Mouse (Mus musculus) large intestine, adult 2 months (tissue): Measurements from ENCODE around the gene Vmn1r221. TPM values are rescaled to one million over a fixed set of nuclear protein-coding genes. Genes with fewer than 3 reads are reported as not detected.
"Not testable (repeated sequence)": the region's sequence is repeated elsewhere in the genome, so short reads cannot be mapped to it uniquely, and the experiment has no call there.

Source experiments
- DNase-seq: peaks from one replicate; pipeline ENCODE4 v3.0.0-alpha.2; 2012; ENCODE audit warnings: low read depth, low spot score
- WGBS: fragments of 180-500 bp; shearing (Covaris S2); methylation state at CpG from one replicate; pipeline ENCODE4 v1.1.7; 2018; 5-methylcytosine and 5-hydroxymethylcytosine counted together
- polyA plus RNA-seq: library from polyadenylated mRNA; depleted of rRNA; stranded (reverse); fragments of >200 nt; gene quantifications from 2 replicates; pipeline ENCODE4 v1.2.3, GENCODE M21; 2012; rRNA removed

The Vmn1r221 gene
- polyA plus RNA-seq, result not detected in 2 replicates

- DNase-seq, result not testable (repeated sequence)
- WGBS, result 91% methylated on average over 2 of the region's 2 CpGs
Measured at GRCm38 (mm10) chr13:23213827-23214226, at the start of gene Vmn1r221. Gene Vmn1r221, plus strand, starts transcription at chr13:23214127.

GRCm38 (mm10) chr13:23166471-23166870 is 47.5 kb upstream of the Vmn1r221 start:
- 87% methylated on average over 4 of the region's 4 CpGs for whole genome bisulfite sequencing
- not testable (repeated sequence) for DNase-seq

- WGBS, result 85% methylated on average over 2 of the region's 2 CpGs
- no peak for DNase-seq
Measured at GRCm38 (mm10) chr13:23187875-23188274, 26.1 kb upstream of the Vmn1r221 start, which contains the start of gene Vmn1r220. Gene Vmn1r220, minus strand, starts transcription at chr13:23187975.

- 85% methylated on average over 1 of the region's 1 CpGs for WGBS
Measured at GRCm38 (mm10) chr13:23203885-23204284, 10.0 kb upstream of the Vmn1r221 start.

GRCm38 (mm10) chr13:23235847-23236246 is 21.9 kb downstream of the Vmn1r221 start, which contains the start of gene Vmn1r222:
Gene Vmn1r222, minus strand, starts transcription at chr13:23235947.
- DNase-seq, result not testable (repeated sequence)

More at GRCm38 (mm10) chr13:23203885-23204284, 10.0 kb upstream of the Vmn1r221 start:
- not testable (repeated sequence) for DNase-seq

- not testable (repeated sequence) for DNase-seq
- 71% methylated on average over 1 of the region's 1 CpGs for WGBS
Measured at GRCm38 (mm10) chr13:23246834-23247233, 32.9 kb downstream of the Vmn1r221 start, which contains the start of gene Vmn1r223. Gene Vmn1r223, plus strand, starts transcription at chr13:23247134.

GRCm38 (mm10) chr13:23258546-23259048 is 44.7 kb downstream of the Vmn1r221 start:
- DNase-seq, result no peak

GRCm38 (mm10) chr13:23268606-23269005 is 54.7 kb downstream of the Vmn1r221 start:
- 32% methylated on average over 3 of the region's 3 CpGs for WGBS
- not testable (repeated sequence) for DNase-seq

More at GRCm38 (mm10) chr13:23258546-23259048, 44.7 kb downstream of the Vmn1r221 start:
- WGBS, result 93% methylated on average over 2 of the region's 2 CpGs

- 40% methylated on average over 4 of the region's 4 CpGs for WGBS
- DNase-seq, result not testable (repeated sequence)
Measured at GRCm38 (mm10) chr13:23269127-23269526, 55.2 kb downstream of the Vmn1r221 start.

- no peak for DNase-seq
- 27% methylated on average over 11 of the region's 11 CpGs for WGBS
Measured at GRCm38 (mm10) chr13:23269681-23270080, 55.8 kb downstream of the Vmn1r221 start.

GRCm38 (mm10) chr13:23270321-23271101 is 56.6 kb downstream of the Vmn1r221 start:
- 11% methylated on average over 34 of the region's 34 CpGs for WGBS

More at GRCm38 (mm10) chr13:23270321-23271101, 56.6 kb downstream of the Vmn1r221 start:
- DNase-seq, result no peak

Other genes starting within 250 kb of the Vmn1r221 start
- not detected in 2 replicates for gene Vmn1r213, start 206.5 kb upstream of the Vmn1r221 start, polyA plus RNA-seq
- not detected in 2 replicates for gene Vmn1r214, start 183.7 kb upstream of the Vmn1r221 start, polyA plus RNA-seq
- not detected in 2 replicates for gene Vmn1r215, start 146.1 kb upstream of the Vmn1r221 start, polyA plus RNA-seq
- not detected in 2 replicates for gene Vmn1r217, start 95.9 kb upstream of the Vmn1r221 start, polyA plus RNA-seq
- not detected in 2 replicates for gene Vmn1r218, start 81.0 kb upstream of the Vmn1r221 start, polyA plus RNA-seq
- gene Vmn1r219, start 54.8 kb upstream of the Vmn1r221 start, polyA plus RNA-seq, result not detected in 2 replicates
- not detected in 2 replicates for gene Vmn1r220, start 26.2 kb upstream of the Vmn1r221 start, polyA plus RNA-seq
- not detected in 2 replicates for gene Vmn1r222, start 21.8 kb downstream of the Vmn1r221 start, polyA plus RNA-seq
- gene Vmn1r223, start 33.0 kb downstream of the Vmn1r221 start, polyA plus RNA-seq, result not detected in 2 replicates
- 1.1 and 1.7 TPM in 2 replicates for gene Zfp322a, start 155.1 kb downstream of the Vmn1r221 start, polyA plus RNA-seq
- gene Abt1, start 209.7 kb downstream of the Vmn1r221 start, polyA plus RNA-seq, result 2.9 and 3.1 TPM in 2 replicates